Mouse (Mus musculus) olfactory bulb, adult 2 months (tissue): Measurements from ENCODE around the gene Trpm3.

ENCODE experiments used
- CTCF ChIP-seq: fragments of 200-500 bp; IDR thresholded peaks from 2 replicates; pipeline ENCODE4 v1.5.1; 2012; ENCODE audit warnings: low read depth, mild to moderate bottlenecking, low read length, moderate library complexity; ENCODE audit not compliant: insufficient read depth
- POLR2A ChIP-seq: fragments of 200-500 bp; IDR thresholded peaks from 2 replicates; pipeline ENCODE4 v1.6.1; 2012; ENCODE audit warnings: mild to moderate bottlenecking, low read depth, low read length, moderate library complexity; ENCODE audit not compliant: insufficient read depth

DNA sequence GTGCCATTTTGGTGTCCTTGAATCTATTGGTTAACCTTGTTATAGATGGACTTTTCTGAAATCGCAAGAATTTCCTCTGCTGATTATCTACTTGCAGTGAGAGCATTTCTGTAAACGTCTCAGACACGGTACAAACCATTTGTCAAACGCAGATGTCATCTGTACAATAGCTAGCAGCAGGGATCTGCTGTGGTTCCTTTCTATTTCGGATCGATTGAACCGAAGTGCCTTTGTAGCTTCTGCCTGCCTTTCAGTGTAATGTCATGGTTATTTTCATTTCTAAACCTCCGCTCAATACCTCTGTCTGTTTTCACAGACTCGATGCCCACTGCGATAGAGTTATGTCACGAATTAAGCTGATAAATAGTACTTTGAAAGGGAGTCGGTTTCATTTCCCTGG is 708.9 kb downstream of the Trpm3 start:
- TF ChIP-seq CTCF = no peak
- no peak for TF ChIP-seq POLR2A
